Mouse (Mus musculus): ENCODE measurements around the gene Agpat2. TPM values are rescaled to one million over a fixed set of nuclear protein-coding genes. Genes with fewer than 3 reads are reported as not detected.

The Agpat2 gene
- total RNA-seq, 2 experiments from 2014 or later = 9.9 to 14.8 TPM

GRCm38 (mm10) chr2:26627921-26628739 lies 23.9 kb upstream of the Agpat2 start, which contains the start of gene Fam69b:
Gene Fam69b (plus strand): TSS chr2:26628457.
- ATAC-seq (replicated peaks; ENCODE audit: low FRiP score, low TSS enrichment, poor library complexity, severe bottlenecking) = no peak

- ATAC-seq (replicated peaks; ENCODE audit: low FRiP score, low TSS enrichment, poor library complexity, severe bottlenecking) = no peak
These were observed 21.9 kb upstream of the Agpat2 start for GRCm38 (mm10) chr2:26626081-26626480.

- no peak for ATAC-seq (replicated peaks; ENCODE audit: low FRiP score, low TSS enrichment, poor library complexity, severe bottlenecking)
These were observed 21.2 kb upstream of the Agpat2 start for GRCm38 (mm10) chr2:26625419-26625818.

GRCm38 (mm10) chr2:26622984-26623383 lies 18.8 kb upstream of the Agpat2 start:
- ATAC-seq (replicated peaks; ENCODE audit: low FRiP score, low TSS enrichment, poor library complexity, severe bottlenecking) = no peak

GRCm38 (mm10) chr2:26621246-26621645 lies 17.0 kb upstream of the Agpat2 start:
- no peak for ATAC-seq (replicated peaks; ENCODE audit: low FRiP score, low TSS enrichment, poor library complexity, severe bottlenecking)

- no peak for ATAC-seq (replicated peaks; ENCODE audit: low FRiP score, low TSS enrichment, poor library complexity, severe bottlenecking)
These were observed 13.7 kb upstream of the Agpat2 start for GRCm38 (mm10) chr2:26617928-26618327.

GRCm38 (mm10) chr2:26617331-26617730 lies 13.1 kb upstream of the Agpat2 start:
- ATAC-seq (replicated peaks; ENCODE audit: low FRiP score, low TSS enrichment, poor library complexity, severe bottlenecking) = no peak

GRCm38 (mm10) chr2:26615459-26616124 lies 11.4 kb upstream of the Agpat2 start:
- no peak for ATAC-seq (replicated peaks; ENCODE audit: low FRiP score, low TSS enrichment, poor library complexity, severe bottlenecking)

GRCm38 (mm10) chr2:26614903-26615302 lies 10.7 kb upstream of the Agpat2 start:
- ATAC-seq (replicated peaks; ENCODE audit: low FRiP score, low TSS enrichment, poor library complexity, severe bottlenecking) = no peak

- no peak for ATAC-seq (replicated peaks; ENCODE audit: low FRiP score, low TSS enrichment, poor library complexity, severe bottlenecking)
These were observed 7.7 kb upstream of the Agpat2 start for GRCm38 (mm10) chr2:26611896-26612295.

- no peak for ATAC-seq (replicated peaks; ENCODE audit: low FRiP score, low TSS enrichment, poor library complexity, severe bottlenecking)
These were observed 6.8 kb upstream of the Agpat2 start for GRCm38 (mm10) chr2:26611054-26611453.

- ATAC-seq (replicated peaks; ENCODE audit: low FRiP score, low TSS enrichment, poor library complexity, severe bottlenecking) = no peak
These were observed 6.3 kb upstream of the Agpat2 start for GRCm38 (mm10) chr2:26610526-26610925.

GRCm38 (mm10) chr2:26609261-26609661 lies 5.0 kb upstream of the Agpat2 start:
- ATAC-seq (replicated peaks; ENCODE audit: low FRiP score, low TSS enrichment, poor library complexity, severe bottlenecking) = no peak

GRCm38 (mm10) chr2:26608781-26609180 lies 4.6 kb upstream of the Agpat2 start:
- ATAC-seq (replicated peaks; ENCODE audit: low FRiP score, low TSS enrichment, poor library complexity, severe bottlenecking) = no peak

- ATAC-seq (replicated peaks; ENCODE audit: low FRiP score, low TSS enrichment, poor library complexity, severe bottlenecking) = no peak
These were observed 3.1 kb upstream of the Agpat2 start for GRCm38 (mm10) chr2:26607056-26607910.

- no peak for ATAC-seq (replicated peaks; ENCODE audit: low FRiP score, low TSS enrichment, poor library complexity, severe bottlenecking)
These were observed 2.4 kb upstream of the Agpat2 start for GRCm38 (mm10) chr2:26606579-26606978.

- no peak for ATAC-seq (replicated peaks; ENCODE audit: low FRiP score, low TSS enrichment, poor library complexity, severe bottlenecking)
These were observed 1.1 kb upstream of the Agpat2 start for GRCm38 (mm10) chr2:26605331-26605730.

- no peak for ATAC-seq (replicated peaks; ENCODE audit: low FRiP score, low TSS enrichment, poor library complexity, severe bottlenecking)
These were observed 1.1 kb downstream of the Agpat2 start for GRCm38 (mm10) chr2:26603159-26603558.

GRCm38 (mm10) chr2:26602631-26603030 lies 1.6 kb downstream of the Agpat2 start:
- no peak for ATAC-seq (replicated peaks; ENCODE audit: low FRiP score, low TSS enrichment, poor library complexity, severe bottlenecking)

- no peak for ATAC-seq (replicated peaks; ENCODE audit: low FRiP score, low TSS enrichment, poor library complexity, severe bottlenecking)
These were observed 2.6 kb downstream of the Agpat2 start for GRCm38 (mm10) chr2:26601595-26601994.
